Mouse (Mus musculus) CH12.LX (cell line): ENCODE data around the gene Hoxd8. TPM values are rescaled to one million over a fixed set of nuclear protein-coding genes. Genes with fewer than 3 reads are reported as not detected.

Experiments used
- DNase-seq: peaks from one replicate; pipeline ENCODE4 v3.0.0-alpha.2; 2013; ENCODE audit errors: extremely low read depth
- H3K27ac ChIP-seq: 2 replicates; pipeline ENCODE4 v1.5.1; 2012; ENCODE audit warnings: low read depth, mild to moderate bottlenecking, control low read depth, moderate library complexity; ENCODE audit not compliant: insufficient read depth
- H3K27me3 ChIP-seq: replicated peaks from 2 replicates; pipeline ENCODE3; 2012; ENCODE audit warnings: inconsistent platforms
- H3K36me3 ChIP-seq, 2 experiments: replicated peaks in 1 of 2; 2 replicates each; pipeline versions ENCODE3 to v1.6.1; 2012; ENCODE audit warnings: inconsistent platforms in 1 of 2, low read length in 1 of 2, mild to moderate bottlenecking in 1 of 2, mixed read lengths in 1 of 2, moderate library complexity in 1 of 2; ENCODE audit not compliant: control insufficient read depth in 1 of 2, insufficient read depth in 1 of 2
- H3K4me1 ChIP-seq, 2 experiments: 2 replicates each; pipeline ENCODE4 v1.6.1; 2012; ENCODE audit warnings: inconsistent platforms in 1 of 2, moderate library complexity in 1 of 2; ENCODE audit not compliant: insufficient read depth in 2 of 2, control insufficient read depth in 1 of 2
- H3K4me2 ChIP-seq: 2 replicates; pipeline ENCODE4 v1.6.1; 2012; ENCODE audit warnings: low read depth, mild to moderate bottlenecking, control low read depth; ENCODE audit not compliant: poor library complexity, insufficient read depth, severe bottlenecking
- H3K4me3 ChIP-seq, 3 experiments: fragments of 150-350 bp in 1 of 3; sonication (generic) in 1 of 3; replicated peaks in 1 of 3; 2 replicates each; pipeline versions ENCODE3 to v1.5.1; 2011 to 2012; ENCODE audit warnings: low read depth in 2 of 3, low read length in 2 of 3, mild to moderate bottlenecking in 2 of 3, moderate library complexity in 2 of 3, control low read depth in 1 of 3, improper control_type of control experiment in 1 of 3, inconsistent platforms in 1 of 3, mixed read lengths in 1 of 3; ENCODE audit not compliant: poor library complexity in 1 of 3
- H3K79me2 ChIP-seq: replicated peaks from 2 replicates; pipeline ENCODE4 v1.6.1; 2012; ENCODE audit warnings: mild to moderate bottlenecking, moderate library complexity; ENCODE audit not compliant: control insufficient read depth, poor library complexity, insufficient read depth, severe bottlenecking; ENCODE audit errors: extremely low read depth
- H3K9ac ChIP-seq: 2 replicates; pipeline ENCODE4 v1.6.1; 2012; ENCODE audit warnings: low read depth, mild to moderate bottlenecking, control low read depth, moderate library complexity; ENCODE audit not compliant: insufficient read depth
- H3K9me3 ChIP-seq: replicated peaks from 2 replicates; pipeline ENCODE3; 2012; ENCODE audit warnings: low read length, inconsistent platforms, mixed read lengths
- BHLHE40 ChIP-seq: IDR thresholded peaks from 2 replicates; pipeline ENCODE4 v1.6.1; 2011; ENCODE audit warnings: mild to moderate bottlenecking, low read depth, low read length, improper control_type of control experiment
- CHD1 ChIP-seq: IDR thresholded peaks from 2 replicates; pipeline ENCODE4 v1.6.1; 2012; ENCODE audit warnings: low read depth, low read length, improper control_type of control experiment, inconsistent platforms
- E2F4 ChIP-seq: IDR thresholded peaks from 2 replicates; pipeline ENCODE4 v1.6.1; 2011; ENCODE audit warnings: low read depth, low read length, improper control_type of control experiment; ENCODE audit not compliant: insufficient replicate concordance
- EP300 ChIP-seq: IDR thresholded peaks from 2 replicates; pipeline ENCODE4 v1.6.1; 2011; ENCODE audit warnings: low read length, improper control_type of control experiment
- ETS1 ChIP-seq: conservative IDR thresholded peaks from 2 replicates; pipeline ENCODE4 v1.6.1; 2012; ENCODE audit warnings: low read depth, mild to moderate bottlenecking, inconsistent platforms, low read length, improper control_type of control experiment, moderate library complexity
- GABPA ChIP-seq: IDR thresholded peaks from 2 replicates; pipeline ENCODE4 v1.6.1; 2012; ENCODE audit warnings: low read depth, low read length, improper control_type of control experiment, inconsistent platforms; ENCODE audit not compliant: insufficient replicate concordance
- HCFC1 ChIP-seq: IDR thresholded peaks from 2 replicates; pipeline ENCODE4 v1.6.1; 2012; ENCODE audit warnings: low read depth, mild to moderate bottlenecking, inconsistent platforms, low read length, improper control_type of control experiment
- IRF4 ChIP-seq: IDR thresholded peaks from 2 replicates; pipeline ENCODE4 v1.6.1; 2014; ENCODE audit warnings: low read depth, mild to moderate bottlenecking, inconsistent platforms, low read length, improper control_type of control experiment
- KAT2A ChIP-seq: IDR thresholded peaks from 2 replicates; pipeline ENCODE4 v1.6.1; 2012; ENCODE audit warnings: low read length, improper control_type of control experiment, inconsistent platforms; ENCODE audit not compliant: insufficient replicate concordance
- MXI1 ChIP-seq: IDR thresholded peaks from 2 replicates; pipeline ENCODE4 v1.6.1; 2011; ENCODE audit warnings: mild to moderate bottlenecking, low read depth, low read length, improper control_type of control experiment
- NELFE ChIP-seq: IDR thresholded peaks from 2 replicates; pipeline ENCODE4 v1.6.1; 2011; ENCODE audit warnings: low read depth, low read length, improper control_type of control experiment
- TBP ChIP-seq: conservative IDR thresholded peaks from 2 replicates; pipeline ENCODE4 v1.6.1; 2011; ENCODE audit warnings: low read depth, low read length, improper control_type of control experiment
- TCF12 ChIP-seq: IDR thresholded peaks from 2 replicates; pipeline ENCODE4 v1.6.1; 2014; ENCODE audit warnings: low read depth, mild to moderate bottlenecking, inconsistent platforms, low read length, improper control_type of control experiment
- UBTF ChIP-seq: IDR thresholded peaks from 2 replicates; pipeline ENCODE4 v1.6.1; 2012; ENCODE audit warnings: low read depth, mild to moderate bottlenecking, inconsistent platforms, low read length, improper control_type of control experiment, moderate library complexity
- ZKSCAN1 ChIP-seq: IDR thresholded peaks from 2 replicates; pipeline ENCODE4 v1.6.1; 2012; ENCODE audit warnings: low read depth, inconsistent platforms, low read length, improper control_type of control experiment, borderline replicate concordance
- ZNF384 ChIP-seq: IDR thresholded peaks from 2 replicates; pipeline ENCODE4 v1.6.1; 2012; ENCODE audit warnings: low read depth, low read length, improper control_type of control experiment, inconsistent platforms
- dilution Hi-C: fragments of 300-500 bp; cut with MboI; formaldehyde crosslinking; loops from 2 replicates; pipeline ENCODE4 v1.14.3; 2020; ENCODE audit warnings: low sequenced_read_pairs; ENCODE audit not compliant: extremely low pct_unique_long_range_greater_than_20kb, extremely low pct_ligation_motif_present
- in situ Hi-C: fragments of 300-500 bp; cut with MboI; formaldehyde crosslinking; loops from 3 replicates; pipeline ENCODE4 v1.14.3; 2019; ENCODE audit warnings: low sequenced_read_pairs, low pct_ligation_motif_present, low pct_unique_long_range_greater_than_20kb, mixed read lengths
- polyA plus RNA-seq: library from polyadenylated mRNA; unstranded; fragments of >175 nt; gene quantifications from 2 replicates; pipeline ENCODE4 v1.2.1, GENCODE M21; 2012; ENCODE audit warnings: low read depth; ENCODE audit not compliant: insufficient read length
- total RNA-seq, 2 experiments: library from RNA; depleted of rRNA; stranded (reverse); fragments of 300-350 nt in 1 of 2; fragments of >200 nt in 1 of 2; gene quantifications; 2 replicates each; pipeline ENCODE4 v1.2.3; 2012 to 2014

Gene Hoxd8
- total and polyA plus RNA-seq, 3 experiments = 0.20 to 0.31 TPM; not detected in 1

GRCm38 (mm10) chr2:74714156-74714789 is 9.9 kb downstream of the Hoxd8 start:
- H3K4me1 ChIP-seq = peaks cover 6 to 12% of the 10 kb centered on the region in 2 experiments; a peak in 3 of 4 replicates
- no peak for DNase-seq
- no peak overlapping the region for H3K4me2 ChIP-seq
- peaks cover 4% of the 10 kb centered on the region for H3K9me3 ChIP-seq
- H3K36me3 ChIP-seq = no peaks in the 10 kb centered on the region
- H3K79me2 ChIP-seq = no peaks in the 10 kb centered on the region
- TF ChIP-seq TBP (no peak), EP300 (no peak), CHD1 (no peak), BHLHE40 (no peak), NELFE (no peak)
- H3K27ac ChIP-seq = no peak overlapping the region
- H3K9ac ChIP-seq = no peak overlapping the region
- H3K4me3 ChIP-seq = no peak overlapping the region
- dilution Hi-C loops (no loop called here), in situ Hi-C loops (loop anchor here (25.0 kb wide), 1 partner anchor 873 kb away; no protein-coding TSS in a partner anchor)
- no peaks in the 10 kb centered on the region for H3K27me3 ChIP-seq

GRCm38 (mm10) chr2:74714881-74715280 is 10.5 kb downstream of the Hoxd8 start:
- no peak for DNase-seq
- H3K36me3 ChIP-seq = no peaks in the 10 kb centered on the region
- peaks cover 4% of the 10 kb centered on the region for H3K9me3 ChIP-seq
- H3K79me2 ChIP-seq = no peaks in the 10 kb centered on the region
- TF ChIP-seq BHLHE40 = no peak
- no peak for TF ChIP-seq KAT2A
- no peak for TF ChIP-seq TBP
- TF ChIP-seq E2F4 = no peak
- TF ChIP-seq HCFC1 = no peak
- TF ChIP-seq CHD1 = no peak
- no peak for TF ChIP-seq ETS1
- no peak for TF ChIP-seq GABPA
- no peak for TF ChIP-seq IRF4
- TF ChIP-seq MXI1 = no peak
- TF ChIP-seq EP300 = no peak
- TF ChIP-seq UBTF = no peak
- TF ChIP-seq NELFE = no peak
- TF ChIP-seq TCF12 = no peak
- no peak for TF ChIP-seq ZKSCAN1
- TF ChIP-seq ZNF384 = no peak
- H3K4me3 ChIP-seq = no peak overlapping the region
- in situ Hi-C loops = loop anchor here (5.0 to 25.0 kb wide), 2 partner anchors 247 to 872 kb away; no protein-coding TSS in a partner anchor
- dilution Hi-C loops = no loop called here
- H3K27ac ChIP-seq = no peak overlapping the region
- peaks cover 8 to 14% of the 10 kb centered on the region in 2 experiments; a peak in 3 of 4 replicates for H3K4me1 ChIP-seq
- no peaks in the 10 kb centered on the region for H3K27me3 ChIP-seq
- H3K9ac ChIP-seq = no peak overlapping the region
- no peak overlapping the region for H3K4me2 ChIP-seq
